Mouse (Mus musculus) granulocyte monocyte progenitor cell, adult 5-6 weeks (primary cell): ENCODE measurements around the gene Scfd2. TPM values are rescaled to one million over a fixed set of nuclear protein-coding genes. Genes with fewer than 3 reads are reported as not detected.

Experiments used
- ATAC-seq: replicated peaks from 2 replicates; pipeline ENCODE4 v1.8.0; 2016; ENCODE audit warnings: mild to moderate bottlenecking, moderate TSS enrichment, inconsistent platforms; ENCODE audit not compliant: poor library complexity, severe bottlenecking
- total RNA-seq, 2 experiments: library from RNA; stranded (forward) in 1 of 2; stranded (reverse) in 1 of 2; fragments of 200-712, 200-1000 nt in 1 of 2; fragments of >200 nt in 1 of 2; fragmentation: Nextera tagmentation in 1 of 2; gene quantifications; 2 replicates each; pipeline ENCODE4 v1.2.3; 2014 to 2017

Scfd2 gene
- total RNA-seq, 2 experiments from 2014 or later, result 24.7 to 25.5 TPM

GRCm38 (mm10) chr5:74380045-74380444, 151.5 kb downstream of the Scfd2 start:
- ATAC-seq, result no peak

GRCm38 (mm10) chr5:74366710-74367101, 164.9 kb downstream of the Scfd2 start:
- ATAC-seq, result no peak

- no peak for ATAC-seq
These were observed 165.4 kb downstream of the Scfd2 start for GRCm38 (mm10) chr5:74365984-74366709.

- ATAC-seq, result no peak
These were observed 166.2 kb downstream of the Scfd2 start for GRCm38 (mm10) chr5:74365408-74365807.

GRCm38 (mm10) chr5:74363296-74363695, 168.3 kb downstream of the Scfd2 start:
- no peak for ATAC-seq

GRCm38 (mm10) chr5:74361531-74361930, 170.0 kb downstream of the Scfd2 start:
- ATAC-seq, result no peak

GRCm38 (mm10) chr5:74358033-74358432, 173.5 kb downstream of the Scfd2 start:
- no peak for ATAC-seq

GRCm38 (mm10) chr5:74355416-74356177, 176.0 kb downstream of the Scfd2 start:
- ATAC-seq, result no peak

- ATAC-seq, result no peak
These were observed 180.7 kb downstream of the Scfd2 start for GRCm38 (mm10) chr5:74350909-74351308.

- ATAC-seq, result no peak
These were observed 183.3 kb downstream of the Scfd2 start for GRCm38 (mm10) chr5:74348079-74348870.

GRCm38 (mm10) chr5:74343045-74343444, 188.5 kb downstream of the Scfd2 start:
- ATAC-seq, result no peak

GRCm38 (mm10) chr5:74342557-74342956, 189.0 kb downstream of the Scfd2 start:
- ATAC-seq, result no peak

GRCm38 (mm10) chr5:74337491-74337890, 194.1 kb downstream of the Scfd2 start:
- ATAC-seq, result no peak

GRCm38 (mm10) chr5:74336780-74337179, 194.8 kb downstream of the Scfd2 start:
- no peak for ATAC-seq

GRCm38 (mm10) chr5:74333258-74333657, 198.3 kb downstream of the Scfd2 start:
- no peak for ATAC-seq

- no peak for ATAC-seq
These were observed 205.3 kb downstream of the Scfd2 start for GRCm38 (mm10) chr5:74326228-74326627.

- no peak for ATAC-seq
These were observed 210.4 kb downstream of the Scfd2 start for GRCm38 (mm10) chr5:74321010-74321746.

GRCm38 (mm10) chr5:74319551-74319950, 212.0 kb downstream of the Scfd2 start:
- no peak for ATAC-seq

GRCm38 (mm10) chr5:74317174-74317573, 214.4 kb downstream of the Scfd2 start:
- ATAC-seq, result no peak

GRCm38 (mm10) chr5:74316333-74316945, 215.1 kb downstream of the Scfd2 start:
- no peak for ATAC-seq
